Mouse (Mus musculus) MEL (cell line): Measurements from ENCODE around the gene Alg2. TPM values are rescaled to one million over a fixed set of nuclear protein-coding genes. Genes with fewer than 3 reads are reported as not detected.

Source experiments
- DNase-seq: peaks from one replicate; pipeline ENCODE4 v3.0.0; 2011; ENCODE audit warnings: low read depth, low spot score
- H3K27ac ChIP-seq: 2 replicates; pipeline ENCODE4 v1.5.1; 2012; ENCODE audit warnings: low read depth, mild to moderate bottlenecking, control low read depth, low read length, moderate library complexity; ENCODE audit not compliant: control insufficient read depth
- H3K27me3 ChIP-seq, 2 experiments: fragments of 150-350 bp in 1 of 2; sonication (generic) in 1 of 2; 2 replicates each; pipeline ENCODE4 v1.6.1; 2012; ENCODE audit warnings: low read length in 2 of 2, mild to moderate bottlenecking in 2 of 2, improper control_type of control experiment in 1 of 2, moderate library complexity in 1 of 2; ENCODE audit not compliant: insufficient read depth in 2 of 2, control insufficient read depth in 1 of 2
- H3K36me3 ChIP-seq, 2 experiments: 2 replicates each; pipeline ENCODE4 v1.6.1; 2012 to 2014; ENCODE audit warnings: low read length in 2 of 2, improper control_type of control experiment in 1 of 2, inconsistent platforms in 1 of 2, mild to moderate bottlenecking in 1 of 2; ENCODE audit not compliant: insufficient read depth in 2 of 2, control insufficient read depth in 1 of 2
- H3K4me1 ChIP-seq, 2 experiments: fragments of 150-350 bp in 1 of 2; sonication (generic) in 1 of 2; 2 replicates each; pipeline ENCODE4 v1.6.1; 2012; ENCODE audit warnings: low read length in 2 of 2, improper control_type of control experiment in 1 of 2, mild to moderate bottlenecking in 1 of 2; ENCODE audit not compliant: insufficient read depth in 2 of 2, control insufficient read depth in 1 of 2
- H3K4me3 ChIP-seq, 2 experiments: fragments of 150-350 bp in 1 of 2; sonication (generic) in 1 of 2; 2 replicates each; pipeline ENCODE4 v1.5.1; 2012; ENCODE audit warnings: low read depth in 2 of 2, low read length in 2 of 2, mild to moderate bottlenecking in 2 of 2, moderate library complexity in 2 of 2, control low read depth in 1 of 2, improper control_type of control experiment in 1 of 2; ENCODE audit not compliant: control insufficient read depth in 1 of 2, insufficient read depth in 1 of 2
- H3K79me2 ChIP-seq: 2 replicates; pipeline ENCODE4 v1.6.1; 2012; ENCODE audit warnings: mild to moderate bottlenecking, low read length, moderate library complexity; ENCODE audit not compliant: control insufficient read depth, poor library complexity, insufficient read depth
- H3K9ac ChIP-seq: 2 replicates; pipeline ENCODE4 v1.6.1; 2012; ENCODE audit warnings: low read depth, mild to moderate bottlenecking, control low read depth, low read length, moderate library complexity; ENCODE audit not compliant: control insufficient read depth, poor library complexity, severe bottlenecking
- H3K9me3 ChIP-seq: fragments of 150-350 bp; sonication (generic); replicated peaks from 2 replicates; pipeline ENCODE4 v1.6.1; 2012; ENCODE audit warnings: mild to moderate bottlenecking, low read length, improper control_type of control experiment, moderate library complexity; ENCODE audit not compliant: insufficient read depth
- BHLHE40 ChIP-seq: IDR thresholded peaks from 2 replicates; pipeline ENCODE4 v1.6.1; 2012; ENCODE audit warnings: low read depth, mild to moderate bottlenecking, inconsistent platforms, low read length, improper control_type of control experiment, borderline replicate concordance
- CHD1 ChIP-seq: IDR thresholded peaks from 2 replicates; pipeline ENCODE4 v1.6.1; 2012; ENCODE audit warnings: low read depth, mild to moderate bottlenecking, inconsistent platforms, low read length, improper control_type of control experiment
- CHD2 ChIP-seq: IDR thresholded peaks from 2 replicates; pipeline ENCODE4 v1.6.1; 2011; ENCODE audit warnings: low read length, improper control_type of control experiment
- HCFC1 ChIP-seq: IDR thresholded peaks from 2 replicates; pipeline ENCODE4 v1.6.1; 2012; ENCODE audit warnings: low read depth, mild to moderate bottlenecking, inconsistent platforms, low read length, improper control_type of control experiment, moderate library complexity
- KAT2A ChIP-seq: conservative IDR thresholded peaks from 2 replicates; pipeline ENCODE4 v1.6.1; 2012; ENCODE audit warnings: low read depth, low read length, improper control_type of control experiment, inconsistent platforms
- MAFK ChIP-seq: IDR thresholded peaks from 2 replicates; pipeline ENCODE4 v1.6.1; 2011; ENCODE audit warnings: low read depth, mild to moderate bottlenecking, low read length, improper control_type of control experiment, borderline replicate concordance
- MEF2A ChIP-seq: IDR thresholded peaks from 2 replicates; pipeline ENCODE4 v1.6.1; 2014; ENCODE audit warnings: low read depth, mild to moderate bottlenecking, inconsistent platforms, low read length, improper control_type of control experiment; ENCODE audit not compliant: poor library complexity, insufficient replicate concordance, severe bottlenecking; ENCODE audit errors: extremely low read depth
- NELFE ChIP-seq: IDR thresholded peaks from 2 replicates; pipeline ENCODE4 v1.6.1; 2011; ENCODE audit warnings: low read depth, low read length, improper control_type of control experiment
- POLR2A ChIP-seq, 2 experiments: IDR thresholded peaks; 2 replicates each; pipeline ENCODE4 v1.6.1; 2011 to 2012; ENCODE audit warnings: low read length in 2 of 2, mild to moderate bottlenecking in 2 of 2, control low read depth in 1 of 2, improper control_type of control experiment in 1 of 2, low read depth in 1 of 2, moderate library complexity in 1 of 2; ENCODE audit not compliant: control insufficient read depth in 1 of 2, insufficient read depth in 1 of 2, poor library complexity in 1 of 2
- POLR2AphosphoS5 ChIP-seq: IDR thresholded peaks from 2 replicates; pipeline ENCODE4 v1.6.1; 2012; ENCODE audit warnings: low read depth, borderline replicate concordance, mild to moderate bottlenecking, inconsistent platforms, low read length, moderate library complexity, mixed read lengths
- RAD21 ChIP-seq: IDR thresholded peaks from 2 replicates; pipeline ENCODE4 v1.6.1; 2011; ENCODE audit warnings: mild to moderate bottlenecking, low read depth, low read length, improper control_type of control experiment
- RCOR1 ChIP-seq: IDR thresholded peaks from 2 replicates; pipeline ENCODE4 v1.6.1; 2012; ENCODE audit warnings: low read depth, mild to moderate bottlenecking, inconsistent platforms, low read length, improper control_type of control experiment
- SIN3A ChIP-seq: IDR thresholded peaks from 2 replicates; pipeline ENCODE4 v1.6.1; 2012; ENCODE audit warnings: low read length, improper control_type of control experiment, inconsistent platforms
- TBP ChIP-seq: IDR thresholded peaks from 2 replicates; pipeline ENCODE4 v1.8.0; 2011; ENCODE audit warnings: low read depth, low read length, improper control_type of control experiment
- TCF12 ChIP-seq: IDR thresholded peaks from 2 replicates; pipeline ENCODE4 v1.6.1; 2014; ENCODE audit warnings: low read depth, mild to moderate bottlenecking, inconsistent platforms, low read length, improper control_type of control experiment, moderate library complexity
- UBTF ChIP-seq: IDR thresholded peaks from 2 replicates; pipeline ENCODE4 v1.6.1; 2012; ENCODE audit warnings: low read depth, mild to moderate bottlenecking, inconsistent platforms, low read length, improper control_type of control experiment, moderate library complexity, borderline replicate concordance; ENCODE audit not compliant: insufficient read depth
- USF1 ChIP-seq: IDR thresholded peaks from 2 replicates; pipeline ENCODE4 v1.6.1; 2014; ENCODE audit warnings: low read depth, mild to moderate bottlenecking, inconsistent platforms, low read length, improper control_type of control experiment, moderate library complexity
- ZKSCAN1 ChIP-seq: IDR thresholded peaks from 2 replicates; pipeline ENCODE4 v1.6.1; 2012; ENCODE audit warnings: low read depth, mild to moderate bottlenecking, inconsistent platforms, low read length, improper control_type of control experiment, moderate library complexity
- polyA plus RNA-seq, 2 experiments: library from polyadenylated mRNA; stranded (reverse) in 1 of 2; unstranded in 1 of 2; fragments of >175 nt in 1 of 2; fragments of >200 nt in 1 of 2; gene quantifications; 2 replicates each; pipeline versions ENCODE4 v1.2.1 to v1.2.4; 2012; ENCODE audit warnings: low replicate concordance in 2 of 2, low read depth in 1 of 2; ENCODE audit not compliant: insufficient read length in 2 of 2, insufficient read depth in 1 of 2, missing spikeins in 1 of 2
- total RNA-seq: library from RNA; depleted of rRNA; stranded (reverse); fragments of 300-350 nt; gene quantifications from 2 replicates; pipeline ENCODE4 v1.2.3, GENCODE M21; 2012

Gene Alg2
- total and polyA plus RNA-seq, 3 experiments, result 11.6 to 48.1 (median 31.3) TPM

- Histone ChIP-seq H3K4me1 (peaks cover 0 to 10% of the 10 kb centered on the region in 2 experiments; a peak in 2 of 4 replicates), H3K79me2 (no peaks in the 10 kb centered on the region), H3K9me3 (no peaks in the 10 kb centered on the region), H3K4me3 (no peak overlapping the region), H3K36me3 (peaks cover 0 to 9% of the 10 kb centered on the region in 2 experiments; a peak in 2 of 4 replicates), H3K27me3 (no peaks in the 10 kb centered on the region; a peak in 1 of 4 replicates), H3K27ac (no peak overlapping the region), H3K9ac (no peak overlapping the region)
- TF ChIP-seq TBP (no peak), SIN3A (no peak), BHLHE40 (no peak), MEF2A (no peak), KAT2A (no peak), UBTF (no peak)
- DNase-seq, result no peak
Observed at GRCm38 (mm10) chr4:47425247-47425830, 48.8 kb downstream of the Alg2 start.

GRCm38 (mm10) chr4:47424376-47424775, 49.8 kb downstream of the Alg2 start:
- TF ChIP-seq RCOR1, result no peak
- TF ChIP-seq CHD1, result no peak
- TF ChIP-seq HCFC1, result no peak
- TF ChIP-seq TCF12, result no peak
- no peak for TF ChIP-seq POLR2A (IDR thresholded peaks at IDR 0.05; ENCODE audit: control insufficient read depth in 1 of 2, insufficient read depth in 1 of 2, low read depth in 1 of 2, low read length in 2 of 2, poor library complexity in 1 of 2)
- TF ChIP-seq NELFE, result no peak
- TF ChIP-seq ZKSCAN1, result no peak
- no peak for TF ChIP-seq MEF2A
- TF ChIP-seq UBTF, result no peak
- TF ChIP-seq CHD2, result no peak
- no peak for TF ChIP-seq POLR2AphosphoS5
- no peak for TF ChIP-seq USF1
- no peak for TF ChIP-seq RAD21
- no peak for TF ChIP-seq MAFK
- Histone ChIP-seq H3K4me3 (no peak overlapping the region), H3K36me3 (peaks cover 0 to 10% of the 10 kb centered on the region in 2 experiments; a peak in 2 of 4 replicates), H3K79me2 (no peaks in the 10 kb centered on the region), H3K27ac (no peak overlapping the region), H3K9me3 (no peaks in the 10 kb centered on the region), H3K27me3 (no peaks in the 10 kb centered on the region; a peak in 1 of 4 replicates), H3K9ac (no peak overlapping the region), H3K4me1 (peaks cover 0 to 10% of the 10 kb centered on the region in 2 experiments; a peak in 2 of 4 replicates)
- no peak for DNase-seq
